Mouse (Mus musculus): ENCODE results near the gene Ankrd28.

Gene Ankrd28

GRCm38 (mm10) chr14:31651206-31651605 is 179.2 kb downstream of the Ankrd28 start:
- no peak for DNase-seq (ENCODE audit: low read depth, low spot score)

- DNase-seq (ENCODE audit: low read depth, low spot score): no peak
These were observed 180.1 kb downstream of the Ankrd28 start for GRCm38 (mm10) chr14:31650347-31650746.

All from forelimb bud, embryonic 11.5 days (tissue).